Mouse (Mus musculus): ENCODE results near the gene Fastk. TPM values are rescaled to one million over a fixed set of nuclear protein-coding genes. Genes with fewer than 3 reads are reported as not detected.
A peak's percentile ranks its signal among the peaks of the same experiment; 100 is the strongest.

Gene Fastk
- polyA plus RNA-seq, 1 experiment from 2014 or later: 66.6 TPM

DNA sequence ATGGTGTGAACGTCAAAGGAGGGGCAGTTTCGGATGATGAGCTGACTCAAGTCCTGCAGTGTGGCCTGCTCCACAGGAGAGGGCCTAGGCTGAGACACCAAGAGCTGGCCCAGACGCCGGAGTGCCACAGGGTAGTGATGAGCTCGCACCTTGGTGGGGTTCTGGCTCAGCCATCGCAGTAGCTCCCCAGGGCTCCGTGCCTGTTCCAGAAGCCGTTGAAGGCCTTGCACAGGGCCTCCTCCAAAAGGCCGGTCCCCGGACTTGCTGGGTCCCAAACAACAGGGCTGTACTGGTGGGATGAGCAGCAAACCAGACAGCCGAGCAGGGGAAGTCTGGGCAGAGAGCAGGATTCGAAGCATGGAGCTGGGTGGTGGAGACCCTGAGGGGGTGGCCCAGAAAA, 1.2 kb downstream of the Fastk start:
- Histone ChIP-seq H3K27ac (replicated peaks) (no peak overlapping the region), H3K4me1 (replicated peaks; ENCODE audit: control insufficient read depth, insufficient read depth) (peaks cover 5% of the 10 kb centered on the region), H3K27me3 (ENCODE audit: control insufficient read depth, insufficient read depth, low read length) (no peaks in the 10 kb centered on the region)

DNA sequence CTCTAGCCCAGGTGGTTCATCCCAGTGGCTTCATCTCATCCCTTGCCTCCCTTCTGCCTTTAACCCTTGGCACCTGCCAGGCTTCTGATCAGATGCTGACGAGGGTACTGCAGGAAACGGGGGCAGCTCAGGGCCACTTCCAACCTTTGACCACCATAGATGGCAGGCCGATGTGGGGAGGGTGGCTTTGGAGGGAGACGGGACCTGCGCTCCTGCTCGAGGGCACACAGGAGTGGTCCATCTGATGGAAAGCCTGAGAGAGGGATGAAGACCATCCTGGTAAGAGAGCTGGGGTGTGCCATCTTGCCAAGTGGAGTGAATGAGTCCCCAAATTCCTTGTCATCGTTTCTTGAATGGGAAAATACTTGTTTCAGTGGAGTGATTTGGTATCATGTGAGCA, 1.9 kb downstream of the Fastk start:
- H3K27ac ChIP-seq (replicated peaks): no peak overlapping the region
- 86% methylated on average over 7 of the region's 7 CpGs for WGBS
- no peaks in the 10 kb centered on the region for H3K27me3 ChIP-seq (ENCODE audit: control insufficient read depth, insufficient read depth, low read length)
- TF ChIP-seq CTCF (IDR thresholded peaks at IDR 0.05; ENCODE audit: low read depth): no peak
- DNase-seq (ENCODE audit: low spot score) (no peak), ATAC-seq (ENCODE audit: low FRiP score, low TSS enrichment) (no peak)
- no peaks in the 10 kb centered on the region for H3K9me3 ChIP-seq (ENCODE audit: control insufficient read depth, low read length)
- H3K4me2 ChIP-seq (replicated peaks; ENCODE audit: low read depth): no peak overlapping the region
- H3K4me3 ChIP-seq (ENCODE audit: low read depth, low read length): no peak overlapping the region
- H3K36me3 ChIP-seq (ENCODE audit: control insufficient read depth, insufficient read depth, low read length): peaks cover 27% of the 10 kb centered on the region
- no peak overlapping the region for H3K9ac ChIP-seq (ENCODE audit: low read length)
- H3K4me1 ChIP-seq (replicated peaks; ENCODE audit: control insufficient read depth, insufficient read depth): peaks cover 5% of the 10 kb centered on the region

More for the DNA sequence above, 1.2 kb downstream of the Fastk start:
- DNase-seq (ENCODE audit: low spot score) (no peak), ATAC-seq (ENCODE audit: low FRiP score, low TSS enrichment) (no peak)
- peak overlapping the region; percentile 90 for H3K9ac ChIP-seq (ENCODE audit: low read length)
- no peaks in the 10 kb centered on the region for H3K9me3 ChIP-seq (ENCODE audit: control insufficient read depth, low read length)
- peak overlapping the region; percentile 92 for H3K4me2 ChIP-seq (replicated peaks; ENCODE audit: low read depth)
- peak overlapping the region; percentile 87 for H3K4me3 ChIP-seq (ENCODE audit: low read depth, low read length)
- 82% methylated on average over 12 of the region's 12 CpGs for whole genome bisulfite sequencing
- TF ChIP-seq CTCF (IDR thresholded peaks at IDR 0.05; ENCODE audit: low read depth): no peak
- TF ChIP-seq EP300 (optimal IDR thresholded peaks at IDR 0.05): no peak
- H3K36me3 ChIP-seq (ENCODE audit: control insufficient read depth, insufficient read depth, low read length): peaks cover 27% of the 10 kb centered on the region

DNA sequence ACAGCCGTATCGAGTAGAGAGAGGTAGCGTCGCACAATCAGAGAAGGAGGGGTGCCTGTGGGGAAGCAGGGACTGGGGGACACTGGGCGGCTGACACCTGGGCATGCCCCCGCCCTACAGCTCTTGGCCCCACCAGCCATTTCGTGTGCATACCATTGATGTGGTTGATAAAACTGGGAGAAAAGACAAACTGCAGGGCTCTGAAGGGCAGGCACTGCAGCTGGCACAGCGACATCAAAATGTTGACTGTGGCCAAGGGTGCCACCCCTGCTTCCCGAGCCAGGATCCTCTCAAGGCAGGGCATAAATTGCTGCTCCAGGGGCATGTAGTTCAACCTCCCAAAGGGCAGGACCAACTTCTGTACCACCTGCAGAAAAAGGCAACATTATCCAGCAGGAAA, 3.1 kb downstream of the Fastk start:
- Histone ChIP-seq H3K9ac (ENCODE audit: low read length) (no peak overlapping the region), H3K27me3 (ENCODE audit: control insufficient read depth, insufficient read depth, low read length) (no peaks in the 10 kb centered on the region), H3K27ac (replicated peaks) (no peak overlapping the region), H3K4me1 (replicated peaks; ENCODE audit: control insufficient read depth, insufficient read depth) (peaks cover 5% of the 10 kb centered on the region), H3K36me3 (ENCODE audit: control insufficient read depth, insufficient read depth, low read length) (peaks cover 27% of the 10 kb centered on the region), H3K9me3 (ENCODE audit: control insufficient read depth, low read length) (no peaks in the 10 kb centered on the region), H3K4me2 (replicated peaks; ENCODE audit: low read depth) (no peak overlapping the region), H3K4me3 (ENCODE audit: low read depth, low read length) (no peak overlapping the region)
- ATAC-seq (ENCODE audit: low FRiP score, low TSS enrichment): no peak
- WGBS: 72% methylated on average over 9 of the region's 9 CpGs
- no peak for DNase-seq (ENCODE audit: low spot score)
- TF ChIP-seq CTCF (IDR thresholded peaks at IDR 0.05; ENCODE audit: low read depth): no peak
- TF ChIP-seq EP300 (optimal IDR thresholded peaks at IDR 0.05): no peak

DNA sequence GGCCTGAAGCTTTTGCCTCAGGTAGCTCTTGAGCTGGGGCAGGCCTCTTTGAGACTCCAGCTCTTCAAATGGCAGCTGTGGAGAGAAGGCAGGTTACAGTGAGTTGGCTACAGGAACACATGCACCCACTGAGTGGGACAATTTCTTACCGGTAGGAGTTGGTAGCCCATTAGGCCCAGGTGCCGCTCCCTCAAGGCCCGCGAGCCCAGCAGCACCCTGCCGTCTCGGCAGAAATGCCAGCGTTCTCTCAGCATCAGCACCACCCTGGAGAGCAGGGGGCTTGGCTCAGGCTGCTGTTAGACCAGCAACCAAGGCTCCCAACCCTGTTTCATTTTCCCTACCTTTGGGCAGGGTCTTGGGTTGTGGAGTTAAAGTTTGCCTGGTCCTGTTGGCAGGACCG, 3.9 kb downstream of the Fastk start:
- WGBS: 92% methylated on average over 8 of the region's 8 CpGs
- TF ChIP-seq EP300 (optimal IDR thresholded peaks at IDR 0.05) (no peak), CTCF (IDR thresholded peaks at IDR 0.05; ENCODE audit: low read depth) (no peak)

DNA sequence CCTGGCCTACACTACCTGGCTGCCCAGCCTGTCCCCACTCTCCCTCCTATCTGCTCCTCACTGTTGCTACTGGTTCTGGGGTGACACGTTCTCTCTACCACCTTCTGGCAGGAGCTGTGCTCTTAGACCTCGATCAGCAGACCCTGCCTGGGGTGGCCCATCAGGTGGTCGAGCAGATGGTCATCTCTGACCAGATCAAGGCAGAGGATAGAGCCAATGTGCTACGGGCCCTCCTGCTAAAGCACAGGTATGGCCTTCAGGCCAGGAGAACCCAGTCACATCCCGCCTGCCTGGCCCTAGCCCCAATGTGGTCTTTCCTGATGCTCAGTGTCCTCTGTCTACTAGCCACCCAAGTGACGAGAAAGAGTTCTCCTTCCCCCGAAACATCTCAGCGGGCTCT, 11.1 kb downstream of the Fastk start:
- TF ChIP-seq EP300 (optimal IDR thresholded peaks at IDR 0.05): no peak
- TF ChIP-seq CTCF (IDR thresholded peaks at IDR 0.05; ENCODE audit: low read depth): no peak
- H3K4me3 ChIP-seq (ENCODE audit: low read depth, low read length): no peak overlapping the region
- H3K27me3 ChIP-seq (ENCODE audit: control insufficient read depth, insufficient read depth, low read length): no peaks in the 10 kb centered on the region
- WGBS: 90% methylated on average over 8 of the region's 8 CpGs
- no peak overlapping the region for H3K4me2 ChIP-seq (replicated peaks; ENCODE audit: low read depth)
- no peaks in the 10 kb centered on the region for H3K4me1 ChIP-seq (replicated peaks; ENCODE audit: control insufficient read depth, insufficient read depth)
- DNase-seq (ENCODE audit: low spot score) (no peak), ATAC-seq (ENCODE audit: low FRiP score, low TSS enrichment) (no peak)
- no peaks in the 10 kb centered on the region for H3K9me3 ChIP-seq (ENCODE audit: control insufficient read depth, low read length)
- H3K27ac ChIP-seq (replicated peaks): no peak overlapping the region
- H3K36me3 ChIP-seq (ENCODE audit: control insufficient read depth, insufficient read depth, low read length): peaks cover 52% of the 10 kb centered on the region
- no peak overlapping the region for H3K9ac ChIP-seq (ENCODE audit: low read length)

More for the DNA sequence above, 3.9 kb downstream of the Fastk start:
- DNase-seq (ENCODE audit: low spot score): no peak
- Histone ChIP-seq H3K9me3 (ENCODE audit: control insufficient read depth, low read length) (no peaks in the 10 kb centered on the region), H3K4me1 (replicated peaks; ENCODE audit: control insufficient read depth, insufficient read depth) (peaks cover 5% of the 10 kb centered on the region), H3K27me3 (ENCODE audit: control insufficient read depth, insufficient read depth, low read length) (no peaks in the 10 kb centered on the region), H3K9ac (ENCODE audit: low read length) (no peak overlapping the region), H3K36me3 (ENCODE audit: control insufficient read depth, insufficient read depth, low read length) (peaks cover 27% of the 10 kb centered on the region), H3K27ac (replicated peaks) (no peak overlapping the region), H3K4me2 (replicated peaks; ENCODE audit: low read depth) (no peak overlapping the region), H3K4me3 (ENCODE audit: low read depth, low read length) (no peak overlapping the region)
- ATAC-seq (ENCODE audit: low FRiP score, low TSS enrichment): no peak

DNA sequence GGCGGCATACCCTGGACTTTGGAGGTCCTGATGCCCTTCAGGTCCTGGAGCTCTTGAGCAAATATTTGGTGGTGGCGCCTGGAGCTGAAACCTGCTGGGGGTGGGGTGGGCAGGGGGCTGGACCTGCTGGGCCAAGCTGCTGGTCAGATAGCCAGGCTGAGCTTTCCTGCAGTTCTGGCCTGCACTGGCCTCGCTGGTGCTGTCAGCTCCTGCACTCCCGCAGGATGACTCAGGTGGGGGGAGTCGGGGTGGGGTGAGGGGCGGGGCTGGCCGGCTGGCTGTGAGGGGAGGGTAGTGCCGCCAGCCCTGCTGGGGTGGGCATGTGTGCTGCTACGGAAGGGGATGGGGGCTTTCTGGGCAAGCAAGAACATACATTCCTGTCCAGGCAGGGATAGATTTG, 16.5 kb downstream of the Fastk start:
- H3K9ac ChIP-seq (ENCODE audit: low read length): peak overlapping the region; percentile 38
- DNase-seq (ENCODE audit: low spot score) (peak; percentile 79), ATAC-seq (ENCODE audit: low FRiP score, low TSS enrichment) (no peak)
- no peak for TF ChIP-seq EP300 (optimal IDR thresholded peaks at IDR 0.05)
- no peak for TF ChIP-seq CTCF (IDR thresholded peaks at IDR 0.05; ENCODE audit: low read depth)
- no peaks in the 10 kb centered on the region for H3K9me3 ChIP-seq (ENCODE audit: control insufficient read depth, low read length)
- whole genome bisulfite sequencing: 22% methylated on average over 9 of the region's 9 CpGs
- peaks cover 35% of the 10 kb centered on the region for H3K36me3 ChIP-seq (ENCODE audit: control insufficient read depth, insufficient read depth, low read length)
- H3K27me3 ChIP-seq (ENCODE audit: control insufficient read depth, insufficient read depth, low read length): no peaks in the 10 kb centered on the region
- peak overlapping the region; percentile 79; the same call in 1 of the 2 replicates for H3K27ac ChIP-seq (replicated peaks)
- H3K4me1 ChIP-seq (replicated peaks; ENCODE audit: control insufficient read depth, insufficient read depth): no peaks in the 10 kb centered on the region; the same call in none of the 2 replicates
- peak overlapping the region; percentile 30 for H3K4me3 ChIP-seq (ENCODE audit: low read depth, low read length)
- H3K4me2 ChIP-seq (replicated peaks; ENCODE audit: low read depth): peak overlapping the region; percentile 55
